Mouse (Mus musculus): ENCODE data around the gene Slc45a2.

DNA sequence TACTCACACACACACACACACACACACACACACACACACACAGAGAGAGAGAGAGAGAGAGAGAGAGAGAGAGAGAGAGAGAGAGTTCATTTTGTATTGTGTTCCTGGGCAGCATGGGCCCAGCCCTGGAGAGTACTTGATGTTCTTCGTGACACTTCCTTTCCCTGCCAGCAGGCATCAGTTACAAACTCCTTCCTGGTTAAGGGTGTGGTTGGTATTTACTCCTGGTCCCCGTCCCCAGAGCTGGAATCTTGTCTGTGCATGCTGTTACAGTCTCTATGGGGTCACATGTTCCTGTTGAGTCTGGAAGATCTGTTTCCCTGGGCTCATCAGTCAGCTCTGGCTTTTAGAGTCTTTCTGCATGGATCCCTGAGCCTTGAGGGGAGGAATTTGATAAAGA, 10.1 kb upstream of the Slc45a2 start:
- TF ChIP-seq CTCF (IDR thresholded peaks at IDR 0.05), result peak; percentile 11; the same call in 1 of the 2 replicates
- TF ChIP-seq EP300 (IDR thresholded peaks at IDR 0.05), result no peak

Data from lung, postnatal 0 days (tissue).